Mouse (Mus musculus) forebrain, embryonic 11.5 days (tissue): ENCODE measurements around the gene Lzts2. TPM values are rescaled to one million over a fixed set of nuclear protein-coding genes. Genes with fewer than 3 reads are reported as not detected.

Experiments used
- ATAC-seq: fragments of 200-750 bp; cut with Nextera tagmentation; replicated peaks from 2 replicates; pipeline ENCODE4 v1.8.0; 2017; ENCODE audit warnings: moderate TSS enrichment; ENCODE audit not compliant: low FRiP score
- DNase-seq: peaks from one replicate; pipeline ENCODE4 v3.0.0-alpha.2; 2017; ENCODE audit warnings: low spot score
- H3K27ac ChIP-seq: fragments of 300-500 bp; sonication (generic); 2 replicates; pipeline ENCODE4 v1.5.1; 2014; ENCODE audit warnings: low read depth, low read length
- H3K27me3 ChIP-seq: fragments of 300-500 bp; sonication (generic); 2 replicates; pipeline ENCODE4 v1.6.1; 2014; ENCODE audit warnings: mild to moderate bottlenecking, low read length, mixed read lengths; ENCODE audit not compliant: control insufficient read depth, insufficient read depth
- H3K36me3 ChIP-seq: fragments of 300-500 bp; sonication (generic); 2 replicates; pipeline ENCODE4 v1.6.1; 2014; ENCODE audit warnings: mild to moderate bottlenecking, low read length, moderate library complexity, mixed read lengths; ENCODE audit not compliant: control insufficient read depth, insufficient read depth
- H3K4me1 ChIP-seq: fragments of 300-500 bp; sonication (generic); replicated peaks from 2 replicates; pipeline ENCODE4 v1.6.1; 2014; ENCODE audit warnings: low read length, mixed read lengths; ENCODE audit not compliant: control insufficient read depth, insufficient read depth
- H3K4me2 ChIP-seq: fragments of 300-500 bp; sonication (generic); 2 replicates; pipeline ENCODE4 v1.6.1; 2014; ENCODE audit warnings: low read depth, mild to moderate bottlenecking, low read length, moderate library complexity, mixed read lengths; ENCODE audit not compliant: severe bottlenecking
- H3K4me3 ChIP-seq: fragments of 300-500 bp; sonication (generic); 2 replicates; pipeline ENCODE4 v1.5.1; 2014; ENCODE audit warnings: low read depth, low read length
- H3K9ac ChIP-seq: fragments of 300-500 bp; sonication (generic); 2 replicates; pipeline ENCODE4 v1.6.1; 2014; ENCODE audit warnings: low read length
- H3K9me3 ChIP-seq: fragments of 300-500 bp; sonication (generic); 2 replicates; pipeline ENCODE4 v1.6.1; 2016; ENCODE audit warnings: low read length, mixed read lengths; ENCODE audit not compliant: control insufficient read depth
- WGBS: fragments of 180-500 bp; shearing (Covaris S2); extraction: QIAGEN DNeasy Blood & Tissue Kit; methylation state at CpG from one replicate; pipeline ENCODE4 v1.1.7; 2014; 5-methylcytosine and 5-hydroxymethylcytosine counted together
- polyA plus RNA-seq: library from polyadenylated mRNA; unstranded; fragments of >200 nt; fragmentation: Nextera tagmentation; extraction: Ambion mirVana; gene quantifications from 2 replicates; pipeline ENCODE4 v1.2.1, GENCODE M21; 2014

The Lzts2 gene
- 52.7 and 56.9 TPM in 2 replicates for polyA plus RNA-seq

DNA sequence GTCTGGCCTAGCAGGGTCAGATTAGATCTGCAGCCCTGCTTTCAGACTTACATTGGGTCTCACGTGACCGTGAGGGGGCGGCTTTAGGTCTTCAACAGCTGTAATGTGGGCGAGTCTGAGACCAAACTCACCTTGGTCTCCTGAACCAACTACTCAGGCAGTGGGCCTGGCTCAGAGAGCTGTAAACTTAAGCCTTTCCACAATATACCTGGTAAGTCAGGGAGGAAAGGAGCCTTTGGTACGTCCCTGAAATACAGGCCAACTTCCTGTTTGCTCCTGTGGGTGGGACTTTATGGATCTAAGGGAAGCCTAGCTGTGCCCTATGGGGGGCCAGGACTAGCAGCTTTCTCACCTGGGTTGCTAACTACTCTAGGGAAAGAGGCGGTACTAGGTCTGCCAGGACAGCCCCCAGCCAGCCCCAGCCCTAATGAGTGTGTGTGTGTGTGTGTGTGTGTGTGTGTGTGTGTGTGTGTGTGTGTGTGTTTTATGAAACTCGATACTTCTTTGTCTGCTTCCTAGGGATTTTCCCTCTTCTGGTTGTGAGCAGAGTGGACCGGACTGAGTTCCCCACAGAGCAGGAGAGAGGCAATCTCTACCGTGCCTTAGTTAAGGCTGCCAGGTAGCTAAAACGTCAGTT is at the start of gene Lzts2:
Gene Lzts2, plus strand, starts transcription at position 80 of the 637 bp plus-strand sequence.
- DNase-seq (peak; percentile 57), ATAC-seq (no peak)
- H3K4me2 ChIP-seq: peak within 1 kb of the TSS; percentile 90
- peaks cover 25% of the 10 kb centered on the region for H3K4me1 ChIP-seq
- H3K27ac ChIP-seq: 0 out of 2 replicates have a peak within 1 kb of the TSS, but pooled peaks have one; percentile 25
- 12% methylated on average over 10 of the region's 10 CpGs for WGBS
- peak within 1 kb of the TSS; percentile 57 for H3K9ac ChIP-seq
- no peaks in the 10 kb centered on the region for H3K27me3 ChIP-seq
- no peaks in the 10 kb centered on the region; the same call in 1 of the 2 replicates for H3K36me3 ChIP-seq
- H3K9me3 ChIP-seq: no peaks in the 10 kb centered on the region
- H3K4me3 ChIP-seq: peak within 1 kb of the TSS; percentile 42

DNA sequence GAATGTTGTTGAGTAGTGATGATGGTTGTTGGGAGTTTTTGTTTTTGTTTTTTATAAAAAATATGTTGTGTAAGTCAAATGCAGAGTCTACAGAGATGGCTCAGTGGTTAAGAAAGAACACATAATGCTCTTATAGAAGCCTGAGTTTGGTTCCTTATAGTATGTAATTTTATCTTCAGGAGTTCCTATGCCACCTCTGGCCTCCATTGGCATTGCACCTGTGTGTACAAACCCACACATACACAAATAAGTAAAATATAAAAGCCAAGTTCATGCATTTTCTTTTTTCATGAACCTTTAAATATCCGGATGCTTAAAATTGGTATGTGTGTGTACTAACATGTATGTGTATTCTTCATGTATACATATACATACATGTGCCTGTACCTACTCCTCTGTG is 48.2 kb upstream of the Lzts2 start:
- no peaks in the 10 kb centered on the region for H3K9me3 ChIP-seq
- H3K9ac ChIP-seq: no peak overlapping the region
- H3K27ac ChIP-seq: no peak overlapping the region
- WGBS: 98% methylated on average over 1 of the region's 1 CpGs
- H3K4me3 ChIP-seq: no peak overlapping the region
- DNase-seq (no peak), ATAC-seq (no peak)
- peaks cover 23% of the 10 kb centered on the region for H3K36me3 ChIP-seq
- H3K4me2 ChIP-seq: no peak overlapping the region
- no peaks in the 10 kb centered on the region for H3K27me3 ChIP-seq
- no peaks in the 10 kb centered on the region for H3K4me1 ChIP-seq

DNA sequence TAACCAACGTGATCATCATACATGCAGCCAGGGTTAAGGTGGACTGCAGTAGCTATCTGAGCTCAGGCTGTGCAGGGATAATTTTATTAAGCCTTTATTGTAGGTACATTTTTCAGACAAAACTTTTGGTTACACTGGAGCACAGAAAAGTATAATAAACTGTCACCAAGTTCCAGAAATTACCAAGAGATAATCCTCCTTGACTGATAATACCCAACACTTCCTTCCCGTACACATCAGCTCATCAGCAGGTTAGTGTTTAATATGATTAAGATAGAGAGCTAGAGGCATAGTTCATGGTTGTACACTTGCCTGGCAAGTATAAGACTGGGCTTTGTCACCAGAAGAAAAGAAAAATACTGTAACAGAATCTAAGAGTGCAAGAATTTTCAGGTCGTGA is 45.9 kb upstream of the Lzts2 start:
- no peak for ATAC-seq
- Histone ChIP-seq H3K4me2 (no peak overlapping the region), H3K9me3 (no peaks in the 10 kb centered on the region), H3K9ac (no peak overlapping the region), H3K4me3 (no peak overlapping the region), H3K4me1 (no peaks in the 10 kb centered on the region), H3K27ac (no peak overlapping the region), H3K27me3 (no peaks in the 10 kb centered on the region), H3K36me3 (peaks cover 25% of the 10 kb centered on the region)
- 93% methylated on average over 3 of the region's 3 CpGs for WGBS
- no peak for DNase-seq

DNA sequence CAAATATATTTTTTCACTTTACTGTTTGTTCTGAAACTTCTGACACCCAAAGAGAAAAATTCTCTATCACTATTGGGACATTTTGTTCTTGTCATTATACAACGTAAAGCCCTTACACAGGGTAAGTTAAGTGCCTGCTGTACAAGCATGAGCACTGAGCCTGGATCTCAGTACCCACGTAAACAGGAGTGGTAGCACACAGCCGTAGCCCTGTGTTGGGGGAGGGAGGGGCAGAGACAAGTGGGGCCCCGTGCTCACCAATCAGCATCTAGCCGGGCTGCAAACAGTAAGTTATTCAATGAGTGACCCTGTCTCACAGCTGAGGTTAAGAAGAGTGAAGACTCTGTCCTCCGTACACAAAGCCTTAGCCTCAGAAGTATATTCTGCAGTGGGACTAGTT is 37.6 kb upstream of the Lzts2 start:
- H3K36me3 ChIP-seq: peaks cover 15% of the 10 kb centered on the region; the same call in 1 of the 2 replicates

DNA sequence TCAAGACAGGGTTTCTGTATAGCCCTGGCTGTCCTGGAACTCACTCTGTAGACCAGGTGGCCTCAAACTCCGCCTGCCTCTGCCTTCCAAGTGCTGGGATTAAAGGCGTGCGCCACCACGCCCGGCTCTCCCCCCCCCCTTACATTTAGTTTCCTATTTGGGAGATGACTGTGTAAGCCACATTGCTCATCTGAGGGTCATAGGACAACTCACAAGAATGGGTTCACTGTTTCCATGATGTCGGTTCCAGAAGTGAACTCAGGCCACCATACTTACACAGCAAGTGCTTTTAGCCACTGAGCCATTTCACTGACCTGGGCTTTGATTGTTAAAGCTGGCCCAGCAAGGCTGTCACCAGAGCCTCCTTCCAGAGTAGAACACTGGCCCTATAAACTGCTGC is 37.1 kb upstream of the Lzts2 start:
- ATAC-seq: no peak
- WGBS: 90% methylated on average over 6 of the region's 6 CpGs
- DNase-seq: no peak

More for the DNA sequence above, 37.6 kb upstream of the Lzts2 start:
- Histone ChIP-seq H3K4me1 (no peaks in the 10 kb centered on the region), H3K27ac (no peak overlapping the region), H3K4me3 (no peak overlapping the region), H3K4me2 (no peak overlapping the region), H3K9ac (no peak overlapping the region), H3K27me3 (no peaks in the 10 kb centered on the region), H3K9me3 (no peaks in the 10 kb centered on the region)
- DNase-seq (no peak), ATAC-seq (no peak)
- 87% methylated on average over 6 of the region's 6 CpGs for WGBS

DNA sequence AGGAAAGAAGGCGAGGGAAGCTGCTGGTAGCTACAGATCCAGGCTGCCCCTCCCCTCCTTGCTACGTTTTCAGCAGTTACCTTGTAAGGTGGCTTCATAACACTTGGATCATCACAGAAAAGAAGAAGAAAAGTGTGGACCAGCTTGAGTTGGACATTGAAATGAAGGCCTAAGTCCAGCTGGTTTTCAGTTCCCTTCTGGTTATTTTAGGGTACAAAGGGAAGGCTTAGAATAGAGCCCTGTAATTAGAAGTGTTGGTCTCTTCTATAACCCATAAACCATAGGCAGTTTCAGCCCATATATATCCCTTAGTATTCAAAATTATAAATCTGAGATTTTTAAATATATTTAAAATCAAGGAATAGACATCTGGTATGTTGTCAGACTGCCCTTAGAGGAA is 33.4 kb upstream of the Lzts2 start:
- Histone ChIP-seq H3K4me2 (no peak overlapping the region), H3K4me1 (no peaks in the 10 kb centered on the region), H3K4me3 (no peak overlapping the region), H3K9me3 (no peaks in the 10 kb centered on the region), H3K36me3 (peaks cover 5% of the 10 kb centered on the region; the same call in 1 of the 2 replicates), H3K27ac (no peak overlapping the region), H3K27me3 (no peaks in the 10 kb centered on the region), H3K9ac (no peak overlapping the region)
- no peak for ATAC-seq
- WGBS: 94% methylated on average over 2 of the region's 2 CpGs
- DNase-seq: no peak

More for the DNA sequence above, 37.1 kb upstream of the Lzts2 start:
- Histone ChIP-seq H3K9me3 (no peaks in the 10 kb centered on the region), H3K9ac (no peak overlapping the region), H3K4me3 (no peak overlapping the region), H3K4me2 (no peak overlapping the region), H3K4me1 (no peaks in the 10 kb centered on the region), H3K27ac (no peak overlapping the region), H3K27me3 (no peaks in the 10 kb centered on the region), H3K36me3 (peaks cover 15% of the 10 kb centered on the region; the same call in 1 of the 2 replicates)

DNA sequence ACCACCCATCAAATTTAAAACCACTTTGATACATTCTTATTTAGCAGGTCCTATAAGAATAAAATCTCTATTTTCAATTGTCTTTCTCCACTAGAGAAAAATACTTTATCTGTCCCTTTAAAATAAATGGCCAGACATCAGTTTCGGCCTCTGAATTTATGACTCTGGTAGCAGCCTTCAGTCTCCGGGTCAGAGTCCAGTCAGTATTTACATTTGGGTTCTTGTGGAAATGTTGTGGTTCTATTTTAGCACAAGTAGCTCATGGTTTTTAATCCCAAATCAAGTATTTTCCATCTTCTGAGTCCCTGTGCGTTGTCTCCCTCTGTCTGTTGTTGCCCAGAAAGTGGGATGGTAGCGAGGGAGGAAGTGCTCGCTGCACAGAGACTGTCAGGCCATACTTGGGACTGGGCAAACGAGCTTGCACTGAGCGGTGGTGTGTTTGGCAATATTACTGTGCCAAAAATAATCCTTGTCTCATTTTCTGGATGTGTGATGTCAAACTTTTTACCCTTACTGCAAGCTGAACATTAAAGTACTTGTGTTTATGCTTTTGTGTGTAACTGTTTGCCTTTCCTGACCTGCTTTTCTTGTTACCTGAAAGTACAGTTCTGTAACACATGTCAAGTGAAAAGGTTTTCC is 31.6 kb upstream of the Lzts2 start:
- no peak overlapping the region for H3K27ac ChIP-seq
- no peak for ATAC-seq
- peaks cover 3% of the 10 kb centered on the region; the same call in 1 of the 2 replicates for H3K36me3 ChIP-seq
- H3K4me1 ChIP-seq: no peaks in the 10 kb centered on the region
- H3K9me3 ChIP-seq: no peaks in the 10 kb centered on the region
- DNase-seq: no peak
- H3K9ac ChIP-seq: no peak overlapping the region
- 90% methylated on average over 7 of the region's 7 CpGs for WGBS
- no peak overlapping the region for H3K4me2 ChIP-seq
- no peak overlapping the region for H3K4me3 ChIP-seq
- no peaks in the 10 kb centered on the region for H3K27me3 ChIP-seq

DNA sequence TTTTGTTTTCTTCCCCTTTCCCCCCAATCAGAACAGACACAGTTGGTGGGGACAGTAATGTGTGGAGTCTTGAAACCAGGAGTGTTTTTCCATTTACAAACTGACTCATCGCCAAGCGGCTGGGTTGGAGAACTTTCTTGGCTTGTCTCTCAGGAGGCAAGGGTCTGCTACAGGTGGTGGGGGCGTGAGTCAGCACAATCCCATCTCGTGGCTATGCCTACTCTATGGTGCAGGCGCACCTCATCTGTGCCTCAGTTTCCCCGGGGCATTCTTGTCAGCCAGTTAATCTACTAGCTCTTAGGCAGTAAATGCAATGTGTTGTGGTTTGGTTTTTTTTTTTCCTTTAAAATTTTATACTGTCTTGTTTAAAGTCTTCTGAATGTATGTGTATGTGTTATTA is 30.8 kb upstream of the Lzts2 start:
- DNase-seq: no peak
- WGBS: 94% methylated on average over 6 of the region's 6 CpGs
- Histone ChIP-seq H3K4me1 (no peaks in the 10 kb centered on the region), H3K4me2 (no peak overlapping the region), H3K4me3 (no peak overlapping the region), H3K9me3 (no peaks in the 10 kb centered on the region), H3K27ac (no peak overlapping the region), H3K27me3 (0 out of 2 replicates have a peak, but pooled peaks cover 1% of the 10 kb centered on the region), H3K36me3 (peaks cover 3% of the 10 kb centered on the region; the same call in 1 of the 2 replicates), H3K9ac (no peak overlapping the region)
- no peak for ATAC-seq
